Mouse (Mus musculus) left cerebral cortex, adult 11 months (tissue): ENCODE results near the gene Mrpl43.

ENCODE experiments used
- DNase-seq: peaks from one replicate; pipeline ENCODE4 v3.0.0; 2022; ENCODE audit warnings: low spot score

Gene Mrpl43

DNA sequence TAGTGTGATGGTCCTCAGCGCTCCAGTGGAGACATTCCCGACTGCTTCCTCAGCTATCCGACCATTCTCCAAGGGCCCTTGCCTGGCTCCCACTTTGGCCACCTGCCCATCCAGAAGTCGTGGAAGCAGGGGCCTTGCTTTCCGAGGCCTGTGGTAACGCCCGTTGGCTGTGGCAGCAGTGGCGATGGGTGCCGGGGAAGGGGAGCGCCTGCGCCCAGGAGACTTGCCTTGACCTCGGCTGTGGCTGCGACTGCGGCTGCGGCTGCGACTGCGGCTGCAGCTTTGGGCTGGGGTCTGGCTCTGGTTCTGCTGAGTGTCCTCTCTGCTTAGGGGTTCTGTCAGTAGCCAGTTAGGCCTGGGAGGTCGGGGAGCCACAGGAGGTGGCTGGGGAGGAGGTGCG, 22.5 kb upstream of the Mrpl43 start:
- DNase-seq: no peak

DNA sequence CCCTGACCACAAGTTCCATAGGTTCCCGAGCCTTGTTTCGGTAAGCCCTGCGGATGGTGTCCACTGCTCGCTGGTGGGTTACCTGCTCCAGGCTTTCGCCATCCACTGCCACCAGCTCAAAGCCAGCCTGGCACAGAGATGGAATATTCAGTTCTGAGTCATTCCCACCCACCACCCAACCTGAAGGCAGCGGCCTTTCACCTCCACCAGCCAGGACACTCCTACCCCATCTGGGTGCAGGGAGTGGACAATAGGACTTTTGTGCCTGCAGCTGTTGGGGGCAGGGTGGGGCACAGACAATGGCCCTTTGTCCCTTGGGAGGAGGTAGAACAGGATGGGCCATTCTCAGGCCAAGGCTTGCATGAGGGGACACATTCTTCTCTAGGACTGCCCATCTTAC, 21.6 kb upstream of the Mrpl43 start:
- no peak for DNase-seq

DNA sequence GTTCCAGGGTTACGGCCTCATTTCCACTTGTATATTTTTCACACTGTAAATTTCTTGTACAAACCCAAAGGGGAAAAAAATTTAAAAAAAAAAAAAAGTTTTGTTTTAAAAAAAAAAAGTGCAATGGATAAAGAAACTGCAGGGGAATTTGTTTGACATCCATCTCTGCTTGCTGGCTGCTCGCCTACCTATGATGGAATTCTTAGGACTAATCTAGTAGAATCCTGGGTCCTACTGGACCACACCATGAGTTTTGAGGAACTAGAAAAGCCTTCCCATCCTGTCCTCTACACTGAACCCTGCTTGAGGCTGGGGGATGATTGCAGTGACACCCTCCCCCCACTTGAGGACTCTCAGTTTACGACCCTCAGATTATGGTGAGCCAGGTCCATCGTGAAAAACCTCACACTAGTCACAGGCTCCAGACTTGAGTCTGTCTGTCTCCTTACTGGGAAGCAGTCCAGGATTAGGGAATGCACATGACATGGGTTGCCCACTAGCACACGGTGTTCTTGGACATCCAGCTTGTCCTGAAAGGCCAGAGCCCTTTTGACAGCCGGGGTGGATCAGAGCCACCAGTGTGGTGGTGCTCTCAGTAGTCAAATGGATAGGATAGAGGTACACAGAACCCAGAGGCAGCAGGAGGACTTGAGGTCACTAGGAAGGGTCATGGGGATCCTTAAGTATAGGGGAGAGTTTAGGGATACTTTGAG, 20.9 kb upstream of the Mrpl43 start:
- DNase-seq: no peak

DNA sequence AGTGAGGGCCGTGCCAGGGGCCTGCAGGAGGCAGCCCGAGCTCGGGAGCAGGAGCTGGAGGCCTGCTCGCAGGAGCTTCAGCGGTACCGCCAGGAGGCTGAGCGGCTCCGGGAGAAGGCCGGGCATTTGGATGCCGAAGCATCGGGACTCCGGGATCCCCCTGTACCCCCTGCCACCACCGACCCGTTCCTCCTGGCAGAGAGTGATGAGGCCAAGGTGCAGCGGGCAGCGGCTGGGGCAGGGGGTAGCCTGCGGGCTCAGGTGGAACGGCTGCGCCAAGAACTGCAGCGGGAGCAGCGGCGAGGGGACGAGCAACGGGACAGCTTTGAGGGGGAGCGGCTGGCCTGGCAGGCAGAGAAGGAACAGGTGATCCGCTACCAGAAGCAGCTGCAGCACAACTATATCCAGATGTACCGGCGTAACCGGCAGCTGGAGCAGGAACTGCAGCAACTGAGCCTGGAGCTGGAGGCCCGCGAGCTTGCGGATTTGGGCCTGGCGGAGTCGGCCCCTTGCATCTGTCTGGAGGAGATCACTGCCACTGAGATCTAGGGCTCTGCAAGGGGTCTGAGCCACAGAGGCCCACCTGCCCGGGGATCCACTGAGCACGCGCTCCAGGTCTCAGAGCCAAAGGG, 19.8 kb upstream of the Mrpl43 start:
- no peak for DNase-seq

DNA sequence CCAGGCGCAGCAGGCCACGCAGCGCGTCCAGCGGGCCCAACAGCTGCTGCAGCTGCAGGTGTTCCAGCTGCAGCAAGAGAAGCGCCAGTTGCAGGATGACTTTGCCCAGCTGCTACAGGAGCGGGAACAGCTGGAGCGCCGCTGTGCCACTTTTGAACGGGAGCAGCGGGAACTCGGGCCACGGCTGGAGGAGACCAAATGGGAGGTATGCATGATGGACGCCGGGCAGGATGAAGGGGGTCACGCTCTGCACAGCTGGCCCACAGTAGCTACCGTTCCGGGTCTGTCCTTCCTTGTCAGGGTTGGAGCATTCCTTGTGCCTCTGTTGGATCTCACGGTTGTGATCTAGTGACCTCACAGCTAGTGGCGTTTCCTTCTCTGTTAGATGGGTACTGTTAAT, 18.5 kb upstream of the Mrpl43 start:
- no peak for DNase-seq

DNA sequence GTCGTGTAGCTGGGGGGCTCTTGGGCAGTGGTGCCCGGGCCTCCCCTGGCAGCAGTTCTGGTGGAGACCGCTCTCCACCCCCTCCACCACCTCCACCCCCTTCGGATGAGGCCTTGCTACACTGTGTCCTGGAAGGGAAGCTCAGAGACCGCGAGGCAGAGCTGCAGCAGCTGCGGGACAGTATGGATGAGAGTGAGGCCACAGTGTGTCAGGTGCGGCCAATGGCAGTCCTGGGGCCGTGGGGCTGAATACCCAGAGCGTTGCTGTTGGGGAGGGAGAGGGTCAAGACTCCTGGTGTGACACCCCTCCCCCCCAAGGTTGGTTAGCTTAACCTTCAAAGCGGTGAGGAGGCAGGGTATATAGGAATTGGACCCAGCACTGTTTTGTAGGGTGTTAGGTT, 17.8 kb upstream of the Mrpl43 start:
- DNase-seq: no peak

DNA sequence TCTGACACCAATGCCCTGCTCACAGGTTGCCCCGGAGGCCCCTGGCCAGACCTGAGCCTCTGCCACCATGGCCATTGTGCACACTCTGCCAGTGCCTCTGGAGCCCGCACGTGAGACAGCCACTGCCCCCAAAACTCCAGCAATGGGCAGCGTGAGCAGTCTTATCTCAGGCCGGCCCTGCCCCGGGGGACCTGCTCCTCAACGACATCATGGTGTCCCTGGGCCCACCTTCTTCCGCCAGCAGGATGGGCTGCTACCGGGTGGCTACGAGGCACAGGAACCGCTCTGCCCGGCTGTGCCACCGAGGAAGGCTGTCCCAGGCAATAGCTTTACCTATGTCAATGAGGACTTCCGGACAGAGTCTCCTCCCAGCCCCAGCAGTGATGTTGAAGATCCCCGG, 15.1 kb upstream of the Mrpl43 start:
- no peak for DNase-seq

DNA sequence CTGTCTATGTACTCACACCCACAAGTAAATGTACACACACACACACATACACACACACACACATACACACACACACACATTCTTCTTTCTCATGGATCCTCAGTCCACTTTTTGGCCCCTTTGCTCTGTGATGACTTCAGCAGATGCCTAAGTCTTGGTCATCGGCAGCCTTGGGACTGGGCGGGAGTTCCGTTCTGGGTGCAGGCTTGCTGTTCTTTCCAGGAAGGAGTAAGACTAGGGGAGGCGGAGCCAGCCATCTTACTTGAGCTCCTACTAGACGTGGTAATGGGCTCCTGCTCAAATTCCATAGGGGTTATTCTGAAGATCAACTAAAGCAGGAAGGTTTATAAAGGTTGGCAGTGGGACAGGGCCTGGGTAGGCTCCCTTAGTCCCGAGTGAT, 14.1 kb upstream of the Mrpl43 start:
- DNase-seq: no peak

DNA sequence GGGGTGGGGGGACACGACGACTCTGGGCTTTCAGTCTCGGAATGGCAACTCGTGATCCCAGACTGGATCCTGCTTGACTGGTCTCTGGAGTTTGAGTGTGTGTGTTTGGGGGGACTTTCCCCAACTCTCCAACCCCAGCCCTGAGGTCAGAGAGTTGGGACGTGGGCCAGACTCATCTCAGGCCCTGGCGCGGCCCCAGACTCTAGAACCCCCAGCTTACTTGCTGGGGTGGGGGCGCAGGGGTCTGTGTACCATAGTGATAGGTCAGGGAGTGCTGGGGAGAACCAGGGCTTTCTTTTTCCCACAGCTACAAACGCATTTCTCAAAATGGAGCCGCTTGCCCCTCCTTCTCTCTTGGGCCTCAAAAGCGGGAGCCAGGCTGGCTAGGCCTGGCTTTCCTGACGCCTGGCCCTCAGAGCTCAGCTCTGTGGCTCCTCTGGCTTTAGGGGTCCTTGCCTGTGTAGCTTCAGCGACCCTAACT, 12.1 kb upstream of the Mrpl43 start:
- no peak for DNase-seq

DNA sequence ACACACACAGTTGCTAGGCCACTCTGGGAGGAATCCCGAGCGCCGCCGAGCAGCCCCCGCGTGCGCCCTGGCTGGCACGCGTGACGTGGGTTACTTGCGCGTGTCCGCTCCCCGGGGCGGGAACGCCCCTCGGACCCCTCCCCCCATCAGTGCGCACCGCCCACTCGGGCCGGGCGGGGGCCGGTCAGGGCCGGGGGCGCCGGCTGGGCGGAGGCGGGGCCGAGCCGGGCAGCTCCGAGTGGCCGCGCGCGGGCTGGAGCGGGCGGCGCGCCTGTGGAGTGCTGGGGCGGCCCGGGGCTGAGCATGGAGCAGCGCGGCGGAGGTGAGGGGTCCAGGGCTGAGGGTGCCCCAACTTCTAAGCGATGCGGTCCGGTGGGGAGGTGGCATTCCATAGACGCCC, 11.7 kb upstream of the Mrpl43 start:
- DNase-seq: peak; percentile 77

DNA sequence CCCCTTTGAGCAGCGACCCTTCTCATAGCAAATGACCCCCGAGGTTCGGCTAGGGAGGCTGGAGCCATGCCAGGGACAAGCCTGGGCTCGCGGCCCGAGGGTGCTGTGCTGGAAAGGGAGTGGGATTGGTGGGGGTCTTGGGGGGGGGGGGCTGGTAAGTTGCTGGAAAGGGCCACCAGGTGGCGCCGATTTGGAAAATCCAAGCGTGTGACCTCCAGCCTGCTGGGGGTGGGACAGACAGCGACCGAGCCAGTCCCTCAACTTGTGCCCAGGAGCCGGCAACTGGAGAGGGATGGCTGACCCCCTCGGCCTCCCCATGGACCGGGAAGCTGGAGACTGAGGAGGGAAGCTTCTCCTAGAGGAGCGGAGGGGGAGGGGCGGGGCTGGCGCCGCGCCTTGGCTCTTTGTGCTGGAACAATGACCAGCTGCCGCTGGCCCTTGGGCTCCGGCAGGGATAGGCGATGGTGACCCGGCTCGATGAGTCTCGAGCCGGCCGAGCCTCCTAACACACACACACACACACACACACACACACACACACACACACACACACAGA, 11.1 kb upstream of the Mrpl43 start:
- DNase-seq: peak; percentile 75

DNA sequence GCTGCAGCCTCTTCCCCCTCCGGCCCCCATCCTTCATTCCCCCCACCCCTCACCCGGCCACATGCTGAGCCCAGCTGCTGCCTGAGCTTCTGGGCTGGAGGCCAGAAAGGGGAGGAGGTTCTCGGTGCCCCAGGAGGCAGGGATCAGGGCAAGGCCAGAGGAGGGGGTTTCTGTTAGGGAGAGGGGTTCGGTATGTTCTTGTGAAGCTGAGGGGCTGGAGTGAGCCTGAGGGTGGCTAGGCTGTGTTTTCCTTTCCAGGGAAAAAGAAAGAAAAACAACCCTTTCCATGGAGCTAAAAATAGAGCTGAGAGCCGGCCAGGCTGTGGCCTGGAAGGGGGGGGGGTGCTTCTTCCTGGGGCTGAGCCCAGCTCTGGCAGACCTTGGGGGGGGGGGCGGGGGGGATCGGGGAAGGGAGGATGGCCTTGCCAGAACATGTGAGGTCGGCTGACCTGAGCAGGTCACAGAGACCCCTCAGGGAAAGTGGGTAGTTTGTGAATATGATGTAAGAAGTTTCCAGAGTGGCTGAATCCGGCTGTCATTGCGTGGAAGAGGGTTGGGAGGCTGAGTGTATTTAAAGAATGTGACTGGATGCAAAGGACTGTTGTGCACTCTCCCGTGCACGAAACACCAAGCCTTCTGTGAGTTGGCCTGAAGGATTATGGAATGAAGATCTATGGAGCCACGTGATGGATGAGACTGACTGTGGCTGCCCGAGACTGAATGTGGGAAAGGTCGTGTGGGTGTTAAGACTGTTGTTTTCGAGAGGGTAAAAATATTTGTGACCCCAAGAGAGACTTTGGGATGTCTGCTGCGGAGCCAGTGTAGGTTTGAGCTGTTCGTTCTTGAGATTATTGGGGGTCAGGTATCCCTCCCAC, 10.3 kb upstream of the Mrpl43 start:
- no peak for DNase-seq

DNA sequence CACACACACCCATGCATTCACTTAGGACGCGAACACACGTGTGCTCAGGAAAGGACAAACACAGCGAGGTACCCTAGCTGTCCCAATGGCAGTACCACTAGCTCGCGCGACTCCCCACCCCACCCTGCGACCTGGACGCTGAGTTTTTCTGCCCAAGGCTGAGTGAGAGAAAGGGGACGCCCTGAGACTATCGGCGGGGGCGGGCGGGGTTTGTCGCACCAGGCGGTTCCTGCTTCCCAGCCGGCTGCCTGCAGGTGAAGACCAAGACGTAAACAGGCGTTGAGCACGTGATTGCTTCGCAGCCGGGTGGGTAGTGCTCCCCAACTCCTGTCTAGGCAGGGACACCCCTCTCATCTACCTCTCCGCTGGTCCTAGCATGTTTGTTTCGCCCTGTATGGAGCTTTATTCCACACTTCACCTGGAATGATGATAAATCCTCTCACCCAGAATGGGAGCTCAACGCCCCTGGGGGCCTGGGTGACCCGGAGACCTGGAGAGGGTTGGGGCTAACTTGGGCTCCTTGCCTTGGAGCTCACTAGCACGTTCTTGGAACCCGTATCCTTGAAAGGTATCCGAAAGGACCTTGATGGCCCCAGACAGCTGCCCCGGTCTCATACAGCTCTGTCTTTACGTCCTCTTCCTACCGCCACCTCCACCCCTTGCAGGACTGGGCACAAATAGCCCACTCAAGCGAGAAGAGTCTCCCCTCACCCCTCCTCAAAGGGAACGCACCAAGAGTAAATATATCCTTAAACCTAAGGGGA, 9.5 kb upstream of the Mrpl43 start:
- DNase-seq: no peak

DNA sequence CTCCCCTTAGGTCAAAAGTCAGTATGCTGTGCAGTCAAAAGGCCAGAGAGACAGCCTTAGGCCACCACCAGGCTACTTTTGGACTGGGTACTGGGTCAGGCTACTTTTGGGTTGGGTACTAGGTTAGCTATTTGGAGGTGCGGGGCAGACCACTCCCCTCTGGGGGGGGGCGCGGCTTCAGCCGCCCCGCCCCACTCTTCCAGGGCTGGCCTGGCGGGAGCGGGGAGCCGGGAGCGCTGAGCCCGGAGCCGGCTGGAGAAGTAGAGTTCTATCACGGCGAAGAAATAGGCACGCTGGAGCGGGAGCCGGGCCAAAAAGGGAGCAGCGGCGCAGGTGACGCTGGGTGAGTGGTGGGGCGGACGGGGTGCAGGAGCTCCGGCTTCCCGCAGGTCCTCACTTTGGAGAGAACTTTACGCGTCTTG, 8.8 kb upstream of the Mrpl43 start:
- no peak for DNase-seq

DNA sequence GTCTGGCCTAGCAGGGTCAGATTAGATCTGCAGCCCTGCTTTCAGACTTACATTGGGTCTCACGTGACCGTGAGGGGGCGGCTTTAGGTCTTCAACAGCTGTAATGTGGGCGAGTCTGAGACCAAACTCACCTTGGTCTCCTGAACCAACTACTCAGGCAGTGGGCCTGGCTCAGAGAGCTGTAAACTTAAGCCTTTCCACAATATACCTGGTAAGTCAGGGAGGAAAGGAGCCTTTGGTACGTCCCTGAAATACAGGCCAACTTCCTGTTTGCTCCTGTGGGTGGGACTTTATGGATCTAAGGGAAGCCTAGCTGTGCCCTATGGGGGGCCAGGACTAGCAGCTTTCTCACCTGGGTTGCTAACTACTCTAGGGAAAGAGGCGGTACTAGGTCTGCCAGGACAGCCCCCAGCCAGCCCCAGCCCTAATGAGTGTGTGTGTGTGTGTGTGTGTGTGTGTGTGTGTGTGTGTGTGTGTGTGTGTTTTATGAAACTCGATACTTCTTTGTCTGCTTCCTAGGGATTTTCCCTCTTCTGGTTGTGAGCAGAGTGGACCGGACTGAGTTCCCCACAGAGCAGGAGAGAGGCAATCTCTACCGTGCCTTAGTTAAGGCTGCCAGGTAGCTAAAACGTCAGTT, 8.2 kb upstream of the Mrpl43 start, which contains the start of gene Lzts2:
Lzts2 (plus strand) TSS at position 80 of the 637 bp plus-strand sequence.
- no peak for DNase-seq

DNA sequence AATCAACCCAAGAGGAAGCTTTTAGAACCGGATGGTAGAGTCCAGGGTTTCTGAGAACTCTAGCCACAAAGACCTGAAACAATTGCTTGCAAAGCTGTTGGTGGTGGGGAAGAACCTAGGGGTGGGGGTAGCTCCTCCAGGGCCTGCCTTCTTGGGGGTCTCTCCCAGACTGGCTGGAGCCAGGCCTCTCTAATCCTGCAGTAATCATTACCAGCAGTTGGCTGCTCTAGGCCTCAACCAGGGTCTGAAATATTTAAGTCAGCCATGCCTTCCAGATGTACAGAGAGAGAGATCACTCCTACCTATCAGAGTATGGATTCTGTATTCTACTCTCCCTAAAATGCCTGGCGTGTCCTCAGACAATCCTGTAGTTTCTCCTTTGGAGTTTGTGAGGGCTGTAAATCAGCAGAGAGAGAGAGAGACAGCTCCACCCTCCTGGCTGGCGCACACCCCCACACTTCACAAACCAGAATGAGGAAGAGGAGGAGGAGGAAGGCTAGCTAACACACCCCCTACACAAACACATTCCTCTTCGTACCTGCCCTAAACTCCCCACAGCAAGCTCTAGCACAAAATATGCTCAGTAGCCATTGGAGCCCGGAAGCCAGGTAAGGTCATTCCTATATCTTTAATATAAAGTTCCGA, 7.5 kb upstream of the Mrpl43 start:
- no peak for DNase-seq

DNA sequence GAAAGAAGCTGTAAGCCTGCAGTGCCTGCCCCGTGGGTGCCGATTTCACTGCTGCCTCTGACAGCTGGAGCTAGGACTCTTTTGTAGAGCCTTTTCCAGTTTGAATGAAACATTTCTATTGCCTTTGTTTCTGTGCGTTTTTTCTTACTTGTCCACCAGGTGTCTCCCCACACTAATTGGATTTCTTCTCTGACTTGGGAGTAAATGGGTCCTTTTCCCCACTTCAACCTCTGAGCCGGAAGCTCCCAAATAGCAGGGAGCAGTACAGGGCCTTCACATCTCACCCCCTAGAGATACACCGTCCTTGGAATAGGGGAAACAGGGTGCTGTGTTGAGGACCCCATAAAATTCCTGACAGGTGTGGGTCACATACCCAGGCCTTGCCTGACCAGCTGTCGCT, 6.4 kb upstream of the Mrpl43 start:
- DNase-seq: no peak

DNA sequence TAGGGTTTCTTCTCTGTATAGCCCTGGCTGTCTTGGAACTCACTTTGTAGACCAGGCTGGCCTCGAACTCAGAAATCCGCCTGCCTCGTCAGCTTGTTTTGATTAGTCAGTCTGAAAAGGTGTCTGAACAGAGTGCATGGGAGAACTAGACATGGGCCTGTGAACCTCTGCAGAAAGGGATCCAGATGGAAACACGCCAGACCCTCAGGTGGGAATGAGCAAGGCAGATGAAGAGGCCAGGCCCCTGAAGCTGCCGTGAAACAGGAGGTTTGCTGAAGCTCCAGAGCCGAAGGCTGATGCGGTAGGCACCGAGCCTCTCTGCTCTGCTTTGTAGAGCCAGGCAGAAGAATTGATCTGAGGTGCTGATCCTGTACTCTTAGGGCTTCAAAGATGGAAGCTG, 6.0 kb upstream of the Mrpl43 start:
- DNase-seq: no peak

DNA sequence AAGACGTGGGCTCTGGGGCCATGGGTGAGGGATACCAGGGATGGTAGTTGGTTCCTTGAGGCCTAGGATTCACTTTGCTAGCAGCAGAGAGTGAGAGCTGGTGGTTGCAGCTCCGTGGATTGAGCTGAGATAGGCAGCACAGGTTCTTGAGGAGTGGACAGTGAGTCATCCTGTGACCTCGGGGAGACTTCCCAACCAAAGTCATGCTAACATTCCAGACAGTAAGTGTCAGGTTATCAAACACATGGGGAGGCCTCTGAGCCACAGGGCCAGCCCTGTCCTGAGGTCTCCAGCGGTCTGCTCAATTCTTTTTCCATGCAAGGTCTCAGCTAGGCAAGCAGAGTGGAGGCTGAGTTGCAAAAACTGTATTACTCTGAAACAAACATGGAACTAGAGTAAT, 4.4 kb upstream of the Mrpl43 start:
- DNase-seq: no peak

DNA sequence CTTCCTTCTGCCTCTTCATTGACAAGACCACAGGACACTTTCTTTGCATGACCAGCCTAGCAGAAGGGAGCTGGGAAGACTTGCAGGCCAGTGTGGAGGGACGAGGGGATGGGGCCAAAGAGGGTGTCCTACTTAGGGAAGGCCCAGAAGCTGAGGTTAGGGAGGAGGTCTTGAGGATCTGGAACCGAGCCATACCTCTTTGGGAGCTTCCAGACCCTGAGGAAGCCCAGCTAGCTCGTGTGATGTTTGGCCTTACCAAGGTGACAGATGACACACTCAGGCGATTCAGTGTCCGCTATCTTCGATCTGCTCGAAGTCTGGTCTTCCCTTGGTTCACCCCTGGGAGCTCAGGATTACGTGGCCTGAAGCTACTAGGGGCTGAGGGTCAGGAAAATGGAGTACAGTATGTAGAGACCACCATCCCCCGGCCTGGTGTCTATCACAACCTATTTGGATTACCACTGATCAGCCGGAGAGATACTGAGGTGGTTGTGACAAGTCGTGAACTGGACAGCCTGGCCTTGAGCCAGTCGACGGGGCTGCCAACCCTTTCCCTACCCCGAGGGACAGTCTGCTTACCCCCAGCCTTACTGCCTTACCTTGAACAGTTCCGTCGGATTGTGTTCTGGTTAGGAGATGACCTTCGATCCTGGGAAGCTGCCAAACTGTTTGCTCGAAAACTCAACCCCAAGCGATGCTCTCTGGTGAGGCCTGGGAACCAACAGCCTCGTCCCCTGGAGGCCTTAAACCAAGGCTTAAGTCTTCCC, 1.4 kb upstream of the Mrpl43 start:
- DNase-seq: no peak
